Mouse (Mus musculus) hindbrain, embryonic 15.5 days (tissue): ENCODE results near the gene Rbp7. TPM values are rescaled to one million over a fixed set of nuclear protein-coding genes. Genes with fewer than 3 reads are reported as not detected.
A peak's percentile ranks its signal among the peaks of the same experiment; 100 is the strongest.

ENCODE experiments used
- ATAC-seq: fragments of 200-750 bp; cut with Nextera tagmentation; 2 replicates; pipeline ENCODE4 v1.8.0; 2017; ENCODE audit warnings: low read depth, moderate number of reproducible peaks, moderate TSS enrichment; ENCODE audit not compliant: low FRiP score
- H3K27ac ChIP-seq: fragments of 300-500 bp; sonication (generic); replicated peaks from 2 replicates; pipeline ENCODE4 v1.5.1; 2015; ENCODE audit warnings: mild to moderate bottlenecking, inconsistent platforms
- H3K27me3 ChIP-seq: fragments of 300-500 bp; sonication (generic); 2 replicates; pipeline ENCODE4 v1.6.1; 2015; ENCODE audit warnings: control low read depth, inconsistent platforms
- H3K36me3 ChIP-seq: fragments of 300-500 bp; sonication (generic); 2 replicates; pipeline ENCODE4 v1.6.1; 2015; ENCODE audit warnings: control low read depth, inconsistent platforms
- H3K4me1 ChIP-seq: fragments of 300-500 bp; sonication (generic); replicated peaks from 2 replicates; pipeline ENCODE4 v1.6.1; 2015; ENCODE audit warnings: control low read depth, inconsistent platforms
- H3K4me2 ChIP-seq: fragments of 300-500 bp; sonication (generic); 2 replicates; pipeline ENCODE4 v1.6.1; 2015; ENCODE audit warnings: moderate library complexity, mild to moderate bottlenecking, inconsistent platforms
- H3K4me3 ChIP-seq: fragments of 300-500 bp; sonication (generic); 2 replicates; pipeline ENCODE4 v1.5.1; 2015; ENCODE audit warnings: mild to moderate bottlenecking, inconsistent platforms
- H3K9ac ChIP-seq: fragments of 300-500 bp; sonication (generic); 2 replicates; pipeline ENCODE4 v1.6.1; 2015; ENCODE audit warnings: inconsistent platforms
- H3K9me3 ChIP-seq: fragments of 300-500 bp; sonication (generic); 2 replicates; pipeline ENCODE4 v1.6.1; 2016; ENCODE audit warnings: control low read depth, inconsistent platforms
- WGBS: fragments of 180-500 bp; shearing (Covaris S2); methylation state at CpG from one replicate; pipeline ENCODE4 v1.1.7; 2015; 5-methylcytosine and 5-hydroxymethylcytosine counted together
- polyA plus RNA-seq: library from polyadenylated mRNA; unstranded; fragments of >200 nt; fragmentation: Nextera tagmentation; extraction: Ambion mirVana; gene quantifications from 2 replicates; pipeline ENCODE4 v1.2.1, GENCODE M21; 2015

The Rbp7 gene
- polyA plus RNA-seq, 1 experiment from 2014 or later, result not detected

DNA sequence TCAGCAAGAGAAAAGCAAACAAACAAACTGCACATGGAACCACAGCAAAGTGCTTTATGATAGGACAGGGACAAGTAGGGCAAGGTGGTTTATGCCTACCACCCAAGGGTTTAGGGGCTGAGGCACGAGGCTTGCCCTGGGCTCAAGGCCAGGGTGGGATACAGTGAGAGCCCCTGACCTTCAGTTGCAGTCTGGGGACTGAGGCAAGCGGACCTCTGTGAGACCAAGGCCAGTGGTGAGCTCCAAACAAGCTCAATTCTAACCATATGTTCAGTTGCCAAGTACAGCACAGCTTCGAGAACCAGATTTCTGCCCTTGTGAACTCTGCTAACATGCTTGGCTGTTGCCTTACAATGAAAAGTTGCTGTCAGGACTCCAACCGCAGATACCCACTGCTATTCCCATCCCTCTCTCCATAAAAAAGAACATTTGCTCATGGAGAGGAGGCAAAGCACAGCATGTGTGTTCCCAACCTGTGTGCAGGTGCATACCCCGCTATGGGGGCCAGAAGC is 36.9 kb downstream of the Rbp7 start:
- no peak overlapping the region for H3K4me3 ChIP-seq
- H3K9ac ChIP-seq, result no peak overlapping the region
- ATAC-seq, result no peak
- 83% methylated on average over 5 of the region's 5 CpGs for WGBS
- H3K9me3 ChIP-seq, result no peaks in the 10 kb centered on the region
- H3K4me1 ChIP-seq, result peaks cover 66% of the 10 kb centered on the region
- H3K27me3 ChIP-seq, result no peaks in the 10 kb centered on the region
- H3K36me3 ChIP-seq, result no peaks in the 10 kb centered on the region
- no peak overlapping the region for H3K27ac ChIP-seq
- no peak overlapping the region for H3K4me2 ChIP-seq

DNA sequence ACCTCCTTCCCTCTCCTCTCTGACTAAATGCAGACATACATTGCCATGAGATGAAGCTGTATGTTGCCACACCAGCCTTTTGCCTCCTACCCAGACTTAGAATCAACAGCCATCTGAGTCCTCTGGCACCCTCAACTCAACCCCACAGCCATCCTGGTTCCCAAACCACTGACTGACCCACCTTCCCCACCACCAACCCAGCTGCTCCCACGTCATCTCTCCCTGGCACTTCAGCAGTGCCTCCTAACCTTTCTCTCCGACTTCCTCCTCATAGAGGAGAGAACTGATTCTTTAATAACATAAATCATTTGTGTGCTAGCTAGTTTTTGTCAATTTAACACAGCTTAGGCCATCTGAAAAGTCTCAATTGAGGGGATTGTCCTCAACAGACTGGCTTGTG is 37.8 kb downstream of the Rbp7 start:
- H3K4me1 ChIP-seq, result peaks cover 57% of the 10 kb centered on the region
- no peak overlapping the region for H3K9ac ChIP-seq
- no peak overlapping the region for H3K27ac ChIP-seq
- no peaks in the 10 kb centered on the region for H3K36me3 ChIP-seq
- H3K27me3 ChIP-seq, result no peaks in the 10 kb centered on the region
- H3K9me3 ChIP-seq, result no peaks in the 10 kb centered on the region
- no peak overlapping the region for H3K4me3 ChIP-seq
- 70% methylated on average over 2 of the region's 2 CpGs for WGBS
- no peak overlapping the region for H3K4me2 ChIP-seq
- no peak for ATAC-seq

DNA sequence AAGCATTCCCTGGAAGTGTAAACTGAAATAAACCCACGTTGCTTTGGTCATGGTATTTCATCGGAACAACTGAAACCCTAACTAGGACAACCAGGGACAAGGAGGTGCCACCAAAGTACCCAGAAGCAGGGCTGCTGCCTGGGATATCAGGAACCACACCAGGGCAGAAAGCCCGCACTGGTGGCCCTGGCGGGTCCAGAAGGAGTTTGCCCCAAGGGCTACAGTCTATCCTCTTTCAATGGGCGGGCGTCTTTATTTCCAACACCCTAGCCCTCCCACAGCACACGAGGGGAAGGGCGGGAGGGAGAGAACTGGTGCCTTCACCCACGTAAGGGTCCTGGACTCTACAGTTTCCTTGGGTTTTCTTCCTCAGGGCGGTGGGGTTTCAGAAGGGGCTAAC is 38.4 kb downstream of the Rbp7 start:
- H3K9me3 ChIP-seq, result no peaks in the 10 kb centered on the region
- H3K27ac ChIP-seq, result no peak overlapping the region
- ATAC-seq, result no peak
- H3K4me1 ChIP-seq, result peaks cover 52% of the 10 kb centered on the region
- no peaks in the 10 kb centered on the region for H3K27me3 ChIP-seq
- H3K36me3 ChIP-seq, result no peaks in the 10 kb centered on the region
- no peak overlapping the region for H3K4me2 ChIP-seq
- H3K4me3 ChIP-seq, result no peak overlapping the region
- 73% methylated on average over 10 of the region's 10 CpGs for WGBS
- no peak overlapping the region for H3K9ac ChIP-seq

DNA sequence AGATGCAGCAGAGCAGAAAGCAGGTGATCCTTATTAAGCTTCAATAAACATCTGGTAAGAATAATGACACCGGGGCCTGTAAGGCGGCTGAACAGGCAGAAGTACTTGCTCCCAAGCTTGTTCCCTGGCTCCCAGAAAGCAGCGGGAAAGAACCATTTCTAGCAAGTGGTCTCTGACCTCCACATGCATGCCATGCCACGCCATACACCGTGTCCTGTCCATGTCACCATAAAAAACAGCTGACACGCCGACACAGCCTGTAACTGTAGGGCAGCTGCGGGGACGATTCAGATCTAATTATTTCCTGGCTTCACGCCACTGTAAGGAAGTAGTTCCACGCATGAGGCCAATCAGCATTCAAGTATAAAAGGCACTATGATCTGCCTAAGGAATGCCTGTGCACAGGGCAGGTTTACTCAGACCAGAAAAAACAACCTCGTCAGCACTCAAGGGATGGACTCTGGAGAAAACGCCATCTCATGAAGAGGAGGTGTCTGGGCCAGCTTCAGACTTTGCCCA is 39.1 kb downstream of the Rbp7 start:
- no peak overlapping the region; the same call in 1 of the 2 replicates for H3K27ac ChIP-seq
- 28% methylated on average over 13 of the region's 13 CpGs for WGBS
- no peak overlapping the region for H3K4me3 ChIP-seq
- peaks cover 46% of the 10 kb centered on the region for H3K4me1 ChIP-seq
- H3K9me3 ChIP-seq, result no peaks in the 10 kb centered on the region
- no peak overlapping the region for H3K4me2 ChIP-seq
- H3K27me3 ChIP-seq, result no peaks in the 10 kb centered on the region
- no peaks in the 10 kb centered on the region for H3K36me3 ChIP-seq
- no peak overlapping the region for H3K9ac ChIP-seq
- ATAC-seq, result 0 out of 2 replicates have a peak, but pooled peaks have one; percentile 23

DNA sequence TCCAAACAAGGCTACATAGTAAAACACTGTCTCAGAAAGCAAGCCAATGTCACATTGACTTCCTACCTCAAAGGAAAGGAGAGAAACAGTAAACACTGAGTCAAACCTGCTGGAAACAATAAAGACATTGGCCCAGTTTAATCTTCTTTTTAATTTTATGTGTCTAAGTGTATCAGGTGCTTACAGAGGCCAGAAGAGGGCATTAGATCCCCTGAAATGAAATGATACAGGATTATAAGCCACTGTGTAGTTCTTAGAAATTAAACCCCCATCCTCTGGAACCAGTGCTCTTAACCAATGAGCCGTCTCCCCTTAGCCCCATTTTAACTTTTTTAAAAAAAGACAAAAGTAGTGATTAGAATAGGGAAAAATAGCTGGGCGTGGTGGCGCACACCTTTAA is 40.5 kb downstream of the Rbp7 start:
- H3K4me3 ChIP-seq, result no peak overlapping the region
- peaks cover 38% of the 10 kb centered on the region for H3K4me1 ChIP-seq
- H3K9ac ChIP-seq, result no peak overlapping the region
- no peak overlapping the region for H3K27ac ChIP-seq
- H3K4me2 ChIP-seq, result no peak overlapping the region
- H3K27me3 ChIP-seq, result no peaks in the 10 kb centered on the region
- no peak for ATAC-seq
- no peaks in the 10 kb centered on the region for H3K9me3 ChIP-seq
- H3K36me3 ChIP-seq, result no peaks in the 10 kb centered on the region
- WGBS, result 93% methylated on average over 3 of the region's 3 CpGs

DNA sequence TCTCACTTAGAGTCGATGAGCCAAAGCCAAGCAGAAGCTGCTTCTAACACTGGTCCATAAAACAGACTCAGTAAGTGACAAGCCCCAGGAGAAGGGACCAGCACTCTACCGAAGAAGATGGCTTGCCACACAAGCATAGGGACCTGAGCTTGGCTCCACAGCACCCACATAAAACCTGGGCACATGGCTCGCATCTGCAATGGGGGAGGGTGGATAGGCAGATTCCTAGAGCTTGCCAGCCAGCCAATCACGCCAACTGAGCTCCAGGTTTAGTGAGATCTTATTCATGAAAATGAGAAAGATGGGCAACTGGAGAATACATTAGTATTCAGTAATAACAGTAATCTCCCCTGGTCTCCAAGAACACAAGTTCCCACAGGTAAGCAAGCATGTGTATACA is 45.0 kb downstream of the Rbp7 start:
- no peaks in the 10 kb centered on the region for H3K27me3 ChIP-seq
- H3K27ac ChIP-seq, result no peak overlapping the region
- H3K9me3 ChIP-seq, result no peaks in the 10 kb centered on the region
- H3K36me3 ChIP-seq, result no peaks in the 10 kb centered on the region
- 87% methylated on average over 4 of the region's 4 CpGs for WGBS
- no peak for ATAC-seq
- H3K4me2 ChIP-seq, result no peak overlapping the region
- H3K4me3 ChIP-seq, result no peak overlapping the region
- peaks cover 12% of the 10 kb centered on the region for H3K4me1 ChIP-seq
- H3K9ac ChIP-seq, result no peak overlapping the region

DNA sequence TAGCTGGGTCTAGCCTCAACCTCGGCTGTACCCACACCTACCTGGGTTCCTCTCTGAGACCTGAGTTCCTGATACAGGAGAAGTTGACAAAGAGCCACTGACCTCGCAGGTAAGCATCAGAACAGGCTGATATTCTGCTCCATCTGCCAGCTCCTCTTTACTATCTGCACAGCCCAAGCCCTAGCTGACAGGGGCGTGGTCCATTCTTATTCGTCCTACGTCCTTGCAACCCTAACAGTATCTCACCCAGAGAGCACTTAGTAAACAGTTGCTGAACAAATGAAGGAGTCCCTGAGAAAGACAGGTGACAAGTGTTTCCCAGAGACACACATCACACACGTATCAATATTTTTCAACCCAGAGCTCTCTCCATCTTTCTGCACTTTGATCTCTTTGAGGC is 46.4 kb downstream of the Rbp7 start:
- Histone ChIP-seq H3K4me2 (no peak overlapping the region), H3K4me1 (peaks cover 25% of the 10 kb centered on the region), H3K27ac (no peak overlapping the region), H3K27me3 (no peaks in the 10 kb centered on the region), H3K36me3 (no peaks in the 10 kb centered on the region), H3K4me3 (no peak overlapping the region), H3K9me3 (no peaks in the 10 kb centered on the region), H3K9ac (no peak overlapping the region)
- ATAC-seq, result no peak
- 92% methylated on average over 6 of the region's 6 CpGs for WGBS

DNA sequence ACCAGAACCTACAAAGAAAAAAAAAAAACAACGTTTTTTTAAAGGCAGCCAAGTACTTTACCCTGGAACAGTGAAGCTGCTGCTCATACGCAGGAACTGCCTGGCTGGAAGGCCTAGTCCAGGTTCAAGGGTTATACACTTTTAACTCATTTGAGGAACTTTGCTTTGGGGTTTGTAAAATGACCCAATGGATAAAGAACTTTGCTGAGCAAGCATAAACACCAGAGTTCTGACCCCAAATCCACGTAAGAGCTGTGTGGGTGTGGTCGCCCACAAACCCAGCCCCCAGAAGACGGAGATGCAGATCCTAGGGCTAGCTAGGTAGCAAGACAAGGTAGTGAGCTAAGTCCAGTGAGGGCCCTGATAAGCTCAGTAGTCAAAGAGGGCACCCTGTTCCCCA is 47.3 kb downstream of the Rbp7 start:
- ATAC-seq, result no peak
- H3K27me3 ChIP-seq, result no peaks in the 10 kb centered on the region
- no peak overlapping the region for H3K4me3 ChIP-seq
- 86% methylated on average over 5 of the region's 5 CpGs for WGBS
- no peak overlapping the region for H3K4me2 ChIP-seq
- H3K27ac ChIP-seq, result no peak overlapping the region
- H3K4me1 ChIP-seq, result peaks cover 30% of the 10 kb centered on the region
- H3K9ac ChIP-seq, result no peak overlapping the region
- H3K9me3 ChIP-seq, result no peaks in the 10 kb centered on the region
- H3K36me3 ChIP-seq, result no peaks in the 10 kb centered on the region

DNA sequence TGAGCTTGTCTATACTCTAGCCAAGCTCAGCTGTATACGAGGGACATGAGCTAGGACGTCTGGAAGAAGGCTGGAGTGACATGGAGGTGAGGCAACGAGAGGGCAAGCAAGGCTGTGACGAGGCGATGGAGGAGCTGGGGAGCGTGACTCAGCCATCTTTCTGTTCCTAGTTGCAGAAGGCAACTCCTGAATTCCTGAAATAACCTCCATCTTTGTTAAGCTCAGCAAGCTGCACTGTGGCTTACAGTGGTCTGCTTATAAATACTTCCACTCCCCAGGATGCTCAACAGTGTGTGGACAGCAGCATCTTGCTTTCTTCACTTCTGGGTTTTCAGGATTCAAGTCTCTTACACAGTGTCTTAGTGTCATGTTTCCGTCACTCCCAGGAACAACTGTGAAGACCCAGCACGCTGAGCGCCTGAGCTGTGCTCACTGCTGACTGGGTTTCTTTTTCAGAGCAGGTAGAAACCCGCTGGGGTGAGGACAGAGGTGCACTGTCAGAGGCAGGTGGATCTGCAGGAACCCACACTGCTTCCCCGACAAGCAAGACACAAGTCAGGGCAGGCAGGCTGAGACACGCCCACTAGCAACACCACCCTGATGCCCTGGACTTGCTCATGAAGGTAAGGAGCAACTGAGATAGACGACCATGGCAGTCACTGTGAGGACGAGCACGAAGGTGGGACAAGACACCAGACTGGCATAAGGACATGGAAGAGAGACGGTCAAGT is 48.9 kb downstream of the Rbp7 start:
- Histone ChIP-seq H3K36me3 (no peaks in the 10 kb centered on the region), H3K4me2 (no peak overlapping the region), H3K9me3 (no peaks in the 10 kb centered on the region), H3K4me3 (no peak overlapping the region), H3K27ac (no peak overlapping the region), H3K9ac (no peak overlapping the region), H3K27me3 (no peaks in the 10 kb centered on the region), H3K4me1 (peaks cover 30% of the 10 kb centered on the region)
- ATAC-seq, result no peak
- 79% methylated on average over 16 of the region's 16 CpGs for WGBS

DNA sequence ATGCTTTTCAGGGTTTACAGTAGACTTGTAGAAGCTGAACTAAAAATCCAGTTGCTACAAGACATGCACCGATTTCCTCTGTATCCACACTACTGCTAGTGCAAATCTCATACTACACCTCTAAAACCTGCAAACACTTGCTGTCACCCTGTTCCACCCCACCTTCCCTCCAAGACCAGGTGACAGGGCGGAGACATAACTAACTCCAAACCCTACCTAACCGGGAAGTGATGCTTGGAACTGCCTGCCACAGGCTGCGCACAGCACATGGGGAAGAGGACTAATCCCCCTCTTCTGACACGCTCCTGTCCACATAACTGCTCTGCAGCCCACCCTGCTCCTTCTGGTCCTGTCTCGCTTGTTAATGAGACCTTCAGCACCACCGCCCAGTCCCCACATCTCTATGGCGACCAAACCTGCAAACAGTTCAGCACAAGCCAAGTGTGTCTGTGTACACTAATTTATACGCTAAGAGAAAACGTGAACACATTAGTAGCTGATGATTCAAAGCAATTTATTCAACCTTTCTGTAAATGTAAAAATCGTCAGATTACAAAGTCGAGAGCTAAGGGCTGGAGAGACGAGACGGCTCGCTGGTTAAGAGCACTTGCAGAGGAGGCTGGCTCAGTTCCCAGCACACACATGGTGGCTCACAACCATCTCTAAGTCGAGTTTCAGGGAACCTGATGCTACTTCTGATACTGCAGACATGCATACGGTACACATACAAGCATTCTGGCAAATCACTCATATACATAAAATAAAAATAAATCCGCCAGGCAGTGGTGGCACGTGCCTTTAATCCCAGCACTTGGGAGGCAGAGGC is 49.9 kb downstream of the Rbp7 start:
- no peaks in the 10 kb centered on the region for H3K9me3 ChIP-seq
- H3K36me3 ChIP-seq, result no peaks in the 10 kb centered on the region
- peaks cover 30% of the 10 kb centered on the region for H3K4me1 ChIP-seq
- no peak overlapping the region for H3K4me3 ChIP-seq
- no peak overlapping the region for H3K9ac ChIP-seq
- H3K27me3 ChIP-seq, result no peaks in the 10 kb centered on the region
- 52% methylated on average over 19 of the region's 19 CpGs for WGBS
- H3K4me2 ChIP-seq, result no peak overlapping the region
- no peak overlapping the region for H3K27ac ChIP-seq
- ATAC-seq, result no peak

DNA sequence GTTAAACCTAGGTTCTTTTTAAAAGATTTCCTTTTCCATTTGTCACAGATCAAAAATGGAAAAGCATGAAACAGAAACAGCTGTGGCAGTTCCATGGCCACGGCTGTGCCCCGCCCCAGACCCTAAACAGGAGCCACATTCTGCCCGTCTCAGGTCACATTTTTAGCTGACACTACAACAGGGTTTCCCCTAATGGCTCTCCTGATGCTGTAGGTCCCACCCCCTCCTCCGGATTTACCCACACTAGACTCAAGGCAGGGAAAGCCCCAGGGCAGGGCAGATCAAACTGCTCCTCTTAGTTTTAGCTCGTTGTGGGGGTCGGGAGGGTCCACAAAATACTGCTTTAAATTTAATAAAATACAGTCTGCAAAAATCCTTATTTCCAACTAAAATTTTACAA is 51.7 kb downstream of the Rbp7 start:
- Histone ChIP-seq H3K36me3 (peaks cover 5% of the 10 kb centered on the region; the same call in 1 of the 2 replicates), H3K4me1 (peaks cover 37% of the 10 kb centered on the region), H3K27ac (no peak overlapping the region), H3K27me3 (no peaks in the 10 kb centered on the region), H3K9me3 (no peaks in the 10 kb centered on the region), H3K4me3 (no peak overlapping the region), H3K9ac (no peak overlapping the region; the same call in 1 of the 2 replicates), H3K4me2 (no peak overlapping the region)
- ATAC-seq, result no peak
- WGBS, result 47% methylated on average over 6 of the region's 6 CpGs

DNA sequence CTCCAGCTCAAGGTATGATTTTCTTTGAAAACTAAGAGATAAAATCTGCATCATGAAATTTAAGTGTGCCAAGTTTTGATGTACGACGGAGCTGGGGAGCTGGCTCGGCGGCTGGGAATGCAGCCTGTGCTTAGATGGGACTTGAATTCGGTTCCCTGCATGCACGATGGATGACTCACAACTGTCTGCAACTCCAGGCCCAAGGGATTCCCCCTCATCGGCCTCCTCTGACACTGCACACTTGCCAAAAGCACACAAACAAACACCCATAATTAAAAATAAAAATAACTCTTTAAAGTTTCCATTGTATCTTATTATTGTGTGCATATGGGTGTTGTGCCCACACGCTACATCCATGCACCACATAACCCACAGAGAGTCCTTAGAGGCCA is 53.2 kb downstream of the Rbp7 start:
- no peak overlapping the region for H3K27ac ChIP-seq
- no peaks in the 10 kb centered on the region for H3K27me3 ChIP-seq
- peaks cover 47% of the 10 kb centered on the region for H3K4me1 ChIP-seq
- H3K9me3 ChIP-seq, result no peaks in the 10 kb centered on the region
- 83% methylated on average over 8 of the region's 8 CpGs for WGBS
- H3K4me3 ChIP-seq, result no peak overlapping the region
- H3K4me2 ChIP-seq, result no peak overlapping the region
- peaks cover 5% of the 10 kb centered on the region; the same call in 1 of the 2 replicates for H3K36me3 ChIP-seq
- ATAC-seq, result no peak
- no peak overlapping the region for H3K9ac ChIP-seq
